Mouse (Mus musculus) 3T3-L1 (cell line): ENCODE measurements around the gene Gm11492.
A peak's percentile ranks its signal among the peaks of the same experiment; 100 is the strongest.

Experiments
- DNase-seq: peaks from one replicate; pipeline ENCODE4 v3.0.0-alpha.2; 2015; ENCODE audit warnings: low read depth, low spot score

The Gm11492 gene

DNA sequence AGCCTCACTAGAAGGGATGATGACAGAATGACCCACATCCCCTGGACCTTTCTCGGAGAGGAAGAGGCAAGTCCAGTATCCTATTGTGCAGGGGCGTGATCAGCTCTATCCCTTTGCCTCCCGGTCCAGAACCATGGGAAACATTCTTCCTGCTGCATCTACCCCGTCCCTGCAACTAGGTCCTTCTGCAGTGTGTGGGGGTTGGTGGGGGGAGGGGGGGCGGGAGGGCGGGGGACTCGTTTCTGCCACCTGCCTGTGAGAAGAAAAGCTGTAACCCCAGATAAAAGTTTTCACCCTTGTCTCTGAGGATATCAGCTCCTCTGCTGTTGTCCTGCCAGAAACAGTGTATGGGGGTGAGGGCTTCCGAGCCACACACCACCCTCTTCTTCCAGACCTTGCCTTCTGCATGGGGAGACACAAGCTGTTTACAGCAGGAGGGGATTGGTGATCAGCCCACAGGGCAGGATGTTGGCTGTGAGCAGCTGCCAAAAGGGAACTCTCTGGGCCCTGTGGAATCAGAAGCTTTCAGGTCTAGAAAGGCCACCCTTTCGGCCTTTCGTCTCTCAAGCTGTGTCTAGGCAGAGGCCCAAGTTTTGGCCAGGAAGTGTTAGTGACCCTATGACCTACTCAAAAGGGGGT, 12.6 kb downstream of the Gm11492 start:
- DNase-seq, result no peak

DNA sequence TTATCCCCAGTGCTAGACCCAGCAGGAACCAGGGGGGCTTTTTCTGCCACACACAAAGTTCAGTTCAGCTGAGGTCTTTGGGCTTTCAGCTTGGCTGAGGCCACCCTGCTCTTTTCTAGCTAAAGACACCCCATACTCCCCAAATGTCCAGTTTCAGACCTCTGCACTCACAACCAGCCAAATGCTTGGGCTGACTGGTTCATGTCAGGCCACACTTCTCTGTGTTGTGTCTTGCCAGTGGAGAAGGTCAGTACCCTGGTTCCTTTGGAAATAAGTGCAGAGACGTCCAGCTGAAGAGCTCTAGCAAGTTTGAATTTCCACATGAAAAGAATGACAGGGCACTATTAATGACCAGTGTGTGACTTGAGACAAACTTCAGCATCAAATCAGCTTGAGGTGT, 13.3 kb downstream of the Gm11492 start:
- no peak for DNase-seq

DNA sequence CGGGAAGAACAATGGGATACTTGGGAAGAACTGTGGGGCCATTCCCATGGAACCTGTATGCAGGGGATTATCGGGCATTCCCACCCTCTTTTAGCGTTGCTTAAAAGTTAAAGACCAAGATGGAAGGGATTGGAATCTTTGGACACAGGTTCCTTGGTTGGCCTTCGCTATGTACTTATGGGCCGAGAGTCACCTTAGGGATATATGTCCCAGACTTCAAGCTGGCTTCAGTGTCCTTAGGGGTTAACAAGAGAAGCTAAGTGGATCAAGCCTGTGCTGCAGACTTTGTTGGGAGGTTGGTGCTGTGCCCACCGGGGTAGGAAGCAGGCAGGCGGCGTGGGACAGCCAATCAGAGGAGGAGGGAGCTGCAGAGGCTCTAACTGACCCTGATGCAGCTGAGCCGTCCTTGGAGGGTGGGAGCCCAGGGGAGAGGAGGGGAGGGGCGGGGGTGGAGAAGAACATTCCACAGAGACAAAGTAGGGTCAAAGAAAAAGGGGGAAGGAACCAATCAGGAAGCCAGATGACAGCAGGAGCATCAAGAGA, 14.2 kb downstream of the Gm11492 start:
- no peak for DNase-seq

DNA sequence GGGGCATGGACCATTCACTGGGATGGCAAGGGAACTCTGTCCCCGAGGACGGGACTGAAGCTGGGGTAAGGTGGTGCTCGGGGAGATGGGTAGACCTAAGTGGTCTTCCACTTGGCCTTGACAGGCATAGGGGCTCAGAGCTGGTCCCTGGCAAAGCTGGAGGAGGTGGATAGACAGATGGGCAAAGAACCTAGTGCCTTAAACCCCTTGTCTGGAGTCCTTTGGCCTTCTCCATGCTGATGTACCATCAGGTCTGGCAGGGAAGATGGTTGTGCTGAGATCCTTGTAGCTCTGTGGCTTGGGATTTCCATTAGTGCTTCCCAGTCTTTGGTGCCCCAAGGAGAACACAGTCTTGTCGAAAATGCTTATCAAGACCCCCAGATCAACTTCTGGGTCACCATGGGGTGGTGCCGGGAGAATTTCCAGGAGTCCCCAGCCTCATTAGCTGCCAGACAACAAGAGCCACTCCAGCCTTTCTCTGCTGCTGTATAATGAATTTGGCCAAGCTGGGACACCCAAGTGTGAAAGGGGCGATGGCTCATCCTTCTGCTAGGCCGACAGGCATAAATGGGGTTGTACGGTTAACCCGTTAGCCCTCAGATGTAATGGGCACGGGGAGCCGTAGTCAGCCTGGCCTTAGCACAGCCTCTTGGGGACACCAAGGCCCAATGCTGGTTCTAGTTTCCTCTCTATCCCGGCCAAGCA, 14.9 kb downstream of the Gm11492 start:
- no peak for DNase-seq

DNA sequence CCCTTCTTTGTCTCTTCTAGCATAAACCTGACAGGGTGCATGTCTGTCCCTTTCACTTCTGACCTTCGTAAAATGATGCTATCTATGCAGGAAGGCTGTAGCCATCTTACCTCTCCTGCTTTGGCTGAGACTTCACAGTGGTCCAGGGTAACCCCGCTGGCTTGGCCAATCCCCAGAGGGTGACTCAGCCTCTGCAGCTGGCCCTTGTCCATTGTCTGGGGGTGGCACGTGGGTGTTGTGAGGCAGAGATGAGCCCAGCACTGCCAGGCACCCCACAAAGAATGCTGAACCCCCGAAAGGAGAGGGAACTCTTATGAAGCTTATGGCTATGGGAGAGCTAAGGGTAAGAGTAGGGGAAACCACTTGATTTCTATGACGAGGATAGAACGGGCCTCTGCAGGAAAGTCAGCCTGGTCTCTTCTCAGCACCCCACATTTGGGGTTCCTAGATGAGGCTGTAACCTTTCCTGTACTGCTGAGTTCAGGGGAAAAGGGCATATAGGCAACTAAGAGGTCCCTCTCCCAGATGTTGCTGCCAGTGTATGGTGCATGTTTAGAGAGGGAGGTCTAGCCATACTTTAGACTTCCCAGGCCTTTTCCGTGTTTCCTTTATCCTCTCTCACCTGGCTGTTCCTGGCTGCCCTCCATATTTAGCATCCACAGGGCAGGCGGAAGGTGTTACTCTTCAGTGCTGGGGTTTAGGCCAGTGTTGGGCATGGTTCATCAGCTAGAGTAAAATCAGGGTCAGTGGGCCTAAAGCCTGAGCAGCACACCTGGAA, 15.7 kb downstream of the Gm11492 start:
- DNase-seq, result peak; percentile 43

DNA sequence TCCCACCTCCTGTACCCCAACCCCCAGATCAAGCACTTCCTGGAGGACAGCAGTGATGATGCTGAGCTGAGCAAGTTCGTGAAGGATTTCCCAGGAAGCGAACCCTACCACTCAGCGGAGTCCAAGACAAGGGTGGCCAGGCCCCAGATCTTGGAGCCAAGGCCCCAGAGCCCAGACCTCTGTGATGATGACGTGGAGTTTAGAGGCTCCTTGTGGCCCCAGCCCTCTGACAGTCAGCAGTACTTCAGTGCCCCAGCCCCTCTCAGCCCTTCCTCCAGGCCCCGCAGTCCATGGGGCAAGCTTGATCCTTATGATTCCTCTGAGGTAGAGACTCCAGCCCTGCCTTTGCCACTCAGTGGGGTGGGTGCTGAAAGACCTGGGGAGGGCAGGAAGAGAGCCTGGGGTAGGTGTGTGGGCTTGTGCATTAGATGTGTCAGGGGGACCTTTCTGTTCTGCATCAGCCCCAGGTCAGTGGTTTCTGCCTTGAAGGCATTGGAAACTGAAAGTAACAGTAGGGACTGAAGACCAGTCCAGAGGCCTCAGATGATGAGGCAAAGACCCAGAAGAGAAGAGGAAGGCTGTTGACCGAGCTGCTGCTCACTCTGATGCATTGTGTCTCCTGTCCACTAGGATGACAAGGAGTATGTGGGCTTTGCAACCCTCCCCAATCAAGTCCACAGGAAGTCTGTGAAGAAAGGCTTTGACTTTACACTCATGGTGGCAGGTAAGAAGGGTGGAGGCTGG, 17.0 kb downstream of the Gm11492 start:
- DNase-seq, result no peak

DNA sequence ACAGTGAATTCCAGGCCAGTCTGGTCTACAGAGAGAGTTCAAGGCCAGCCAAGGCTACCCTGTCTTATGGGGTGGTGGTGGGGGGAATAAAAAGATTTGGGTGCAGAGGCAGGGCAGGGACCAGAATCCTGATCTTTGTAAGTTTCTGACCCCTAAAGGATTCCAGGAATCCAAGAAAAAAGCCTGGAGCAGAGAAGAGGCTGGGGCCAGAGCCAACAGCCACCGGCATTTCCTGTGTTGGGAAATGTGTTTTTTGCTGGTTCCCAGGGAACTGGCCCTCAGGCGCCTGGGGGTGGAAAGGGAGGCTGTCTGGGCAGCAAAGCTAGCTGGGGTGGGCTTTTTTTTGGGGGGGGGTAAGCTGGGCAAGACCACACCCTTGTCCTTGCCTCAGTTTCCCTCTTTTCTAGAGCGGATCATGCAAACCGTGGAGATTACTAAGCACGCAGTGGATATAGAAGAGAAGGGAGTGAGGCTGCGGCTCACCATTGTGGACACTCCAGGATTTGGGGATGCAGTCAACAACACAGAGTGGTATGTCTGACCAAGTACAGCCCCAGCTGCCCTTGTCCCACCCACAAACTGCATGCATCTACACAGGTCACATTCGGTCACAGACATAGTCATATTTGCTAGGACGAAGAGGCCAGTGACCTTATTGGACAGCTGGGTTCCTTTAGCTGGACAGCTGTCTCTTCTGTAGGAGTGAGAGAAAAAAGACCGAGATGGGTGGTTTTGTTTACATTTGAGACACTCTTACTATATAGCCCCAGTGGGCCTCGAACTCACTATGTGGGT, 18.5 kb downstream of the Gm11492 start:
- peak; percentile 76 for DNase-seq

DNA sequence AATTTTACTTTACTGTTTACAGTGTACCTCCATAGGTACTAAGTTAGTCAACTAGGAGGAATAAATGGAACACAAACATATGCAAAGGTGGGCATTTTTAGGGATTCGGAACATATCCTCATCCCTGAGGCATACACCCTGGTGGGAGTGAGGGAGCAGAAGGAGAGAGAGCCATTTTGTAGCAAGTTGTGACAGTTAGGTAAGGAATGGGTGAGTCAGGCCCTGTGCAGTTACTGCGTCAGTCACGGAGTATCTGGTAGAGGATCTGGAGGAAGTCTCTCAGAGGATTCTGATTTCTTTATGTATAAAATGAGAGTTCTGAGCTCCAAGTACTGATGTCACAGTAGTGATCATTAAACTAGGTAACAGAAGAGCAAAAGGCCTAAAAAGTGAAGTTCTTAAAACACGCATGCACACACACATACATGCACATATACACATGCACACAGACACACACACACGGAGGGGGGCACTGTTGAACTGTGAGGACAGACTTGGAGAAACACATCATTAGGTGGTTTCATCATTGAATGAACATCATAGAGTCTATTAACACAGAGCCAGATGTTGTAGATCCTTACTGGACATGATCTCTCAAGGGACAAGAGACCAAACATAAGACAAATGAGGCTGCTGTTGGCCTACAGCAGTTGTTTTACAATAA, 20.9 kb downstream of the Gm11492 start:
- DNase-seq, result peak; percentile 58

DNA sequence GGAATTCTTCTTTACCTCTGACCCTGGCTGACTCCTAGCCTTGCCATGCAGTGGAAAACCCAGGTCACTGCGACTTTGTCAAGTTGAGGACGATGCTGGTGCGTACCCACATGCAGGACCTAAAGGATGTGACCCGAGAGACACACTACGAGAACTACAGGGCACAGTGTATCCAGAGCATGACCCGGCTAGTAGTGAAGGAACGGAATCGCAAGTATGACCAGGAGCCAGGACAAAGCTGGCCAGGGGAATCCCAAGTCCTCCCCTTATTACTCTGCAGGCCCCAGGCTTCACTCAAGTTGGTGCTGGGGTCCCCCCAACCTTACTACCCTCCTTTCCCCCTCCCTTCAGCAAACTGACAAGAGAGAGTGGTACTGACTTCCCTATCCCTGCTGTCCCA, 23.2 kb downstream of the Gm11492 start:
- no peak for DNase-seq

DNA sequence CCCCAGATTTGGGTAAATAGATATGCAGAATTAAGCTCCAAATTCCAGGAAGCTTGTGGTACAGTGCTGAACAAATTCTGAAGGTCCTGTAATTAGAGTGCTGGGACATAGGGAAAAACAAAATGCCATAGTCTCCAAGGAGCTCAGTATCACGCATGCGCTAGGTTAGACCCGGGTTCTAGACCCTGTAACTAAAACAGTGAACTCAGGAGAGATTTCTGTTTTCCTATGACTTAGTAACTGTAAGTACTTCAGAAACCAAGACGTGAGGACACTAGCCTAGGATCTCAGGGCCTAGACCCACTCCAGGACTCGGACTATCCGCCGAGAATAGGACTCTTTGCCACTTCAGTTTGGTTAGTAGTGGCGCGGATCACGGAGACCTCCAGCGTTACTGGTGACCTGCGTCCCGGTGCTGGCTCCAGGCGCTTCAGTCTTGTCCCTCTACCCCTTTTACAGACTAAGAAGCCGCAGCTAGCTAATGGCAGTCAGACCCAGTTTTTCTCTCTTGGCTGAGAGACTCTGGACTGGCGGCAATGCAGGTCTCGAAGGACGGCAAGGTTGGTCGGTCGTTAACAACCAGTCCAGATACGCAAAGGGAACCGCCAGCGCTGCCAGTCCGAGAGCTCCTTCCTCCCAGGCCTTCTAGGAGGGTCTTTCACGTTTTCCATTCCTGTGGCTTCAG, 24.5 kb downstream of the Gm11492 start:
- no peak for DNase-seq

DNA sequence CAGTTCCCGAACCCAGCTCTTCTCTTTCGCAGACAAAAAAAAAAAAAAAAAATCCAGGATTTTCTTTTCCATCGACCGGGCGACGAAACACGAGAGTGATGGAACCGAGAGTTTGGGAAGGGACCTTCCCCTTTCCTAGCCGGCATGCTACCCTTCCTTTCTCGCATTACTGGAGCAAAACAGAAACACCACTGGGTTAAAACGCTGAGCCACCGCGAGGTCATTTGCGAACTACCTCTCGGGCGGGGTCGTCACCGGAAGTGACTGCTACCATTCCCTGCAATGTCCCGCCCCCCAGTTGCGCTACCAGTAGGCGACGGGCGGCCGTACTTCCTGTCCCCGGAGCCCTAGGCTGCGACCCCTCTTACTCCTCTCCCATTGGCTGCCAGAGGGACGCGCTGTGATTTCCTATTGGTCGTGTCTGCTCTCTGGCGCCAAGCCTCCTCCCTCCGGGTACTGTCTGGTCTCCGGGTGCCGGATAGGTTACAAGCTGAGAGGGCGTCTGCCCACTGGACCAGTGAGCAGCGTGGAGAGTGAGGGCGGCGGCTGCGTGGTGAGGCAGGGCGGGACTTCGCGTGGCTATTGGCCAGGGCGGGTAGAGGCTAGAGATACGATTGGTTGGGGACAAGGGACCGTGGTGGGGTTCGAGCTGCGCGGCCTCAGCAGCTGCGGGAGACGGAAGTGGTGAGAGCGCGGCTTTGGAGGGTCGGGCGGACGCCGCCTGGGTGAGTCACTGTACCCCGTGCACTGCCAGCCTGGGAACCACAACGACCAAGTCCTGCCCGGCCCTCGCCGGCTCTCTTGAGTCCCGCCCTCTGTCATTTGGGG, 25.3 kb downstream of the Gm11492 start, which contains the start of gene Mtmr4:
Mtmr4 (plus strand) TSS at position 637 of the 828 bp plus-strand sequence.
- DNase-seq, result peak; percentile 100

DNA sequence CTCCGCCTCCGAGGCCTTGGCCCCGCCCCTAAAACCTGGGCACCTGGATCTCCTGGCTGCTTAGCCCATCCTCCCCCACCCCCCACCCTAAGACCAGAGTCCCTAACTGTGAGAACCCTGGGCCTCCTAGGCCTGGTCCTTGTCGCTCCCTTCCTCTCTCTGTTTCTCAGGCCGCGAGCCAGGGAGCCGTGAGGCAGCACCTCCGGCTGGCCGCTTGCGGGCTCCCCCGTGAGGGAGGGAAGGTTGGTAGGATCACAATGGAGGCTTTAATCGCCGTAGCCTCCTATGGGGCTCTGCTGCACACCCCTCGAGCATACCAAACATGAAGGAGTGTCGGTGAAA, 25.9 kb downstream of the Gm11492 start:
- no peak for DNase-seq

DNA sequence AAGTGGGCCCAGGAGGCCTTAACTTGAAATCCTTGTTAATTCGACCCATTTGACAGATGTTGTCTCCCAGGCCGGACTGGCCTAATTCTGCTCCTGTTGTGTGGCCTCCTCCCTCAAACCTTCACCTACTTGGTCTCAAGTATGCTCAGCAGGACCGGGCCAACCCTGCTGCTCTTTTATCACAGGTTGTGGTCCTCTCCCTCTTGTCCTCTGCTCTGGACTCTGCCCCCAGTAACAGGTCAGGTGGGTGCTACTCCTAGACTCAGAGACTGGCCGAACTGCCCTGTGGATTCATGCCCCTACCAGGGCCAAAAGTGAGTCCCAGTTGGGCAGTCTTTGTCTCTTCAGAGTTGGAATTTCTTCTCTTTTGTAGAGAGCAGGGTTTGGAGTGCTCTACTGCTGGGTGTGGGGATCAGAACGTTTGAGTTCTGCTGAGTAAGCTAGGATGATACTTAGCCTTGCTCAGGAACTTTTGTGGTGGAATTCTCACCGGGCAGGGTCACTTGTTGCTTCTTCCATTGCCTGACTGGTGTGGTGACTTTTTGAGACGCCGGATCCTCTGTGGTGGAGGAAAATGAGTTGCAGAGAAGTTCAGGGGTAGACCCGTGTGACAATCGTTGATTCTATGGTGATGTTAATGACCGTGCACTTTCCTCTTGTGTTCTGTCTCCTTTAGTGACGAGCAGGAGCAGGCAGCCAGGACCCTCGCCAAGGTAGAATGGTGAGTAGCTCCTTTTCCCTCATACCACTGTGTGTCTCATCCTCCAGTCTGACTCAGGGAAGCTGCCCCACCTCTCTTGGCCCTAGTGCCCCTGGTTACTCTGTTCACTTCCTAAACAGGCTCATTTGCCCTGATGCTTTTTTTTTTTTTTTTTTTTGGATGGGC, 26.5 kb downstream of the Gm11492 start:
- DNase-seq, result peak; percentile 61

DNA sequence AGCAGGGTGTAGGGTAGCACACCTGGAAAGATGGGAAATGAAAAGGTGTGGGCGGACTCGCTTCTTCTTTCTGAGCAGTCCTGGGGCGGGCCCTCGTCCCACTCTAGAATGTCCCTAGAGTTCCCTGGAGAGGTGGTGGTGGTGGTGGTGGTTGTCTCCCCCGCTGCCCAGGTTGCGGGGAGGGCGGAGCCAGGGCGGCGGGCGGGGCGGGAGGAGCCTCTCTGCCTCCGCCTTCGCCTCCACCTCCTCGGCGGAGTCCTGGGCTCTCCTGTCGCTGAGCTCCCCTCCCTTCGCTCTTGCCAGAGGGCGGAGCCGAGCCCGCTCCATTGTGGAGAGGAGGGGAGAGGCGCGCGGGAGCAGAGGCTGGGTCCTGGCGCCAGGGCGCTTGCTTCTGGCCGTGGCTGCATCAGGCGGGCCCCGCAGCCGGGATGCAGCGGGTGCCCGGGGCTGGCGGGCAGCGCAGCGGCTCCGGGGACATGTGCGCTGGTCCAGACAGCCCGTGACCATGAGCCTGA, 28.9 kb downstream of the Gm11492 start:
- peak; percentile 86 for DNase-seq

DNA sequence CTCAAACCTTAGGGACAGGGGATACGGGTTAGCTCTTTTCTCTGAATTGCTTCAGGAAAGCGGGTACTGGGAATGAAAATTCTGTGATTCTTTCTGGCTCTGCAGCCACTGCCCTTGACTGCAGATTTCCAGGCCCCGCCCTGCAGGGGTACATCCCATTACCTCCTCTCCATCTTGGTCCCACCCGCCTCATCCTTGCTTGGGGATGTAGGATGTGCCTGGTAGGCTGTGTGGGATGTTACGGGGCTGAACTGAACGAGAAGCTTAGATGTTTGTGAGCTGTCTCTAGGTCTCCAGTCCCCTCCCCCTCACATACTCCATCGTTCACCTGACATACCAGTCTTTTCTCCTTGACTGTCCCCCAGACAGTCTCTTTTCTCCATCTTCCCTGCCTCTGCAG, 29.5 kb downstream of the Gm11492 start:
- DNase-seq, result peak; percentile 64

DNA sequence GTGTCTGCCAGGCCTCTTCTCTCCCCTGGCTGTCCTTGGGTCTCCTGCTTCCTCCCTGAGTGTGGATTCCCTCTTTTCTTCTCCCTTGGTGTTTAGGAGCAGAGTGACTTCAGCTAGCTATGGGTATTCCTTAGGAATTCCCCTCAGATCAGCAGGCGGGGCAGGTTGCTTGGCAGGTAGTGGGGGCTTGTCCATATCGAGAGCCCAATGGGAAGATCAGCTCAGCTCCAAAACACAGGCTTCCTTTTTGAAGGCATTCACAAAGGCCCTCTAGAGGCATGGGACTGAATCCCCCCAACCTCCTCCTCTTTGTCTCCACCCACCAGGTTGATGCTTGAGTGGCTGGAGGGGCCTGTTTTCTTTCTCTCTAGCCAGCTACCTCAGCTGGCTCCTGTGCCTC, 30.0 kb downstream of the Gm11492 start:
- no peak for DNase-seq

DNA sequence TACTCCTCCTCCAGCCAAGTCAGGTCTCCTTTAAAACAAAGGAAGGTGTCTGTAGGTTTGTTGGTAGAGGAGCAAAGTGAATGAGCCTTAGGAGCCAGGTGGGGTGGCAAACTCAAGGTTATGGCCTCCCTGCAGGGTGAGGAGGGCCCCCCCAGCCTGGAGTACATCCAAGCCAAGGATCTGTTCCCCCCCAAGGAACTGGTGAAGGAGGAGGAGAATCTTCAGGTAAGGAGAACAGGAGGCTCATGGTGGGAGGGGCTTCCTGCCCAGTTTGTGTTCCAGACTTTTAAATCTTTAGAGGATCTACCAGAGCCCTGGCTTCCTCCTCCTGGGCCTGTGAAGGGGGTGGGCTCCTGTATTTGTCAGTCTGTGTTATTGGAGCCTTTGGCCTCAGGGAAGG, 30.6 kb downstream of the Gm11492 start:
- DNase-seq, result no peak
